Mouse (Mus musculus) midbrain, embryonic 12.5 days (tissue): ENCODE measurements around the gene Slc8b1. TPM values are rescaled to one million over a fixed set of nuclear protein-coding genes. Genes with fewer than 3 reads are reported as not detected.

Experiments
- ATAC-seq: fragments of 200-750 bp; cut with Nextera tagmentation; 2 replicates; pipeline ENCODE4 v1.8.0; 2017; ENCODE audit warnings: low read depth, moderate TSS enrichment, moderate library complexity; ENCODE audit not compliant: low FRiP score
- H3K27ac ChIP-seq: fragments of 300-500 bp; sonication (generic); replicated peaks from 2 replicates; pipeline ENCODE4 v1.5.1; 2016; ENCODE audit warnings: mild to moderate bottlenecking
- H3K27me3 ChIP-seq: fragments of 300-500 bp; sonication (generic); 2 replicates; pipeline ENCODE4 v1.6.1; 2016; ENCODE audit warnings: mild to moderate bottlenecking
- H3K36me3 ChIP-seq: fragments of 300-500 bp; sonication (generic); 2 replicates; pipeline ENCODE4 v1.6.1; 2016
- H3K4me1 ChIP-seq: fragments of 300-500 bp; sonication (generic); 2 replicates; pipeline ENCODE4 v1.6.1; 2016
- H3K4me2 ChIP-seq: fragments of 300-500 bp; sonication (generic); replicated peaks from 2 replicates; pipeline ENCODE4 v1.6.1; 2016; ENCODE audit warnings: mild to moderate bottlenecking, moderate library complexity
- H3K4me3 ChIP-seq: fragments of 300-500 bp; sonication (generic); 2 replicates; pipeline ENCODE4 v1.5.1; 2016; ENCODE audit warnings: mild to moderate bottlenecking
- H3K9ac ChIP-seq: fragments of 300-500 bp; sonication (generic); replicated peaks from 2 replicates; pipeline ENCODE4 v1.6.1; 2016; ENCODE audit warnings: mild to moderate bottlenecking, moderate library complexity
- H3K9me3 ChIP-seq: fragments of 300-500 bp; sonication (generic); 2 replicates; pipeline ENCODE4 v1.6.1; 2016; ENCODE audit warnings: mild to moderate bottlenecking
- WGBS: fragments of 180-500 bp; shearing (Covaris S2); methylation state at CpG from one replicate; pipeline ENCODE4 v1.1.7; 2016; 5-methylcytosine and 5-hydroxymethylcytosine counted together
- polyA plus RNA-seq: library from polyadenylated mRNA; unstranded; fragments of >200 nt; fragmentation: Nextera tagmentation; extraction: Ambion mirVana; gene quantifications from 2 replicates; pipeline ENCODE4 v1.2.1, GENCODE M21; 2016

Slc8b1 gene
- polyA plus RNA-seq, result 3.1 TPM in 2 replicates

- H3K27me3 ChIP-seq, result peaks cover 15% of the 10 kb centered on the region
- peak within 1 kb of the TSS; percentile 60 for H3K4me2 ChIP-seq
- peaks cover 15% of the 10 kb centered on the region for H3K4me1 ChIP-seq
- H3K27ac ChIP-seq, result no peak within 1 kb of the TSS
- no peaks in the 10 kb centered on the region for H3K9me3 ChIP-seq
- peak within 1 kb of the TSS; percentile 24; the same call in 1 of the 2 replicates for H3K9ac ChIP-seq
- WGBS, result 1% methylated on average over 36 of the region's 36 CpGs
- H3K4me3 ChIP-seq, result peak within 1 kb of the TSS; percentile 44
- no peaks in the 10 kb centered on the region for H3K36me3 ChIP-seq
- peak; percentile 84 for ATAC-seq
Measured at GRCm38 (mm10) chr5:120510982-120511642, at the start of gene Slc8b1. Gene Slc8b1, plus strand, starts transcription at chr5:120511168.

GRCm38 (mm10) chr5:120461902-120462301 lies 49.1 kb upstream of the Slc8b1 start:
- Histone ChIP-seq H3K4me1 (no peaks in the 10 kb centered on the region), H3K9me3 (no peaks in the 10 kb centered on the region), H3K4me3 (no peak overlapping the region), H3K27me3 (peaks cover 64% of the 10 kb centered on the region), H3K4me2 (no peak overlapping the region), H3K9ac (no peak overlapping the region), H3K36me3 (no peaks in the 10 kb centered on the region), H3K27ac (no peak overlapping the region)
- 77% methylated on average over 15 of the region's 15 CpGs for WGBS
- no peak for ATAC-seq

GRCm38 (mm10) chr5:120464321-120464720 lies 46.6 kb upstream of the Slc8b1 start:
- no peaks in the 10 kb centered on the region for H3K4me1 ChIP-seq

GRCm38 (mm10) chr5:120465062-120465461 lies 45.9 kb upstream of the Slc8b1 start:
- 42% methylated on average over 5 of the region's 5 CpGs for WGBS
- no peak for ATAC-seq

More at GRCm38 (mm10) chr5:120464321-120464720, 46.6 kb upstream of the Slc8b1 start:
- Histone ChIP-seq H3K27me3 (peaks cover 50% of the 10 kb centered on the region), H3K27ac (no peak overlapping the region), H3K4me3 (no peak overlapping the region), H3K9me3 (no peaks in the 10 kb centered on the region), H3K36me3 (no peaks in the 10 kb centered on the region), H3K9ac (no peak overlapping the region), H3K4me2 (no peak overlapping the region)
- WGBS, result 75% methylated on average over 4 of the region's 4 CpGs
- no peak for ATAC-seq

GRCm38 (mm10) chr5:120465860-120466259 lies 45.1 kb upstream of the Slc8b1 start:
- H3K4me1 ChIP-seq, result no peaks in the 10 kb centered on the region
- no peak overlapping the region for H3K9ac ChIP-seq
- WGBS, result 83% methylated on average over 6 of the region's 6 CpGs
- ATAC-seq, result no peak
- no peak overlapping the region for H3K4me2 ChIP-seq
- peaks cover 36% of the 10 kb centered on the region for H3K27me3 ChIP-seq
- H3K4me3 ChIP-seq, result no peak overlapping the region
- H3K9me3 ChIP-seq, result no peaks in the 10 kb centered on the region
- H3K36me3 ChIP-seq, result no peaks in the 10 kb centered on the region
- no peak overlapping the region for H3K27ac ChIP-seq

More at GRCm38 (mm10) chr5:120465062-120465461, 45.9 kb upstream of the Slc8b1 start:
- H3K27ac ChIP-seq, result no peak overlapping the region
- no peak overlapping the region for H3K4me3 ChIP-seq
- H3K27me3 ChIP-seq, result peaks cover 43% of the 10 kb centered on the region
- H3K9me3 ChIP-seq, result no peaks in the 10 kb centered on the region
- H3K9ac ChIP-seq, result no peak overlapping the region
- H3K4me1 ChIP-seq, result no peaks in the 10 kb centered on the region
- no peaks in the 10 kb centered on the region for H3K36me3 ChIP-seq
- no peak overlapping the region for H3K4me2 ChIP-seq

- H3K27me3 ChIP-seq, result peaks cover 30% of the 10 kb centered on the region
- peak overlapping the region; percentile 24 for H3K4me2 ChIP-seq
- no peak for ATAC-seq
- 12% methylated on average over 4 of the region's 4 CpGs for WGBS
- no peak overlapping the region for H3K4me3 ChIP-seq
- no peaks in the 10 kb centered on the region for H3K36me3 ChIP-seq
- no peaks in the 10 kb centered on the region for H3K9me3 ChIP-seq
- H3K4me1 ChIP-seq, result no peaks in the 10 kb centered on the region
- H3K27ac ChIP-seq, result no peak overlapping the region
- no peak overlapping the region for H3K9ac ChIP-seq
Measured at GRCm38 (mm10) chr5:120467026-120467425, 43.9 kb upstream of the Slc8b1 start.

GRCm38 (mm10) chr5:120468336-120468735 lies 42.6 kb upstream of the Slc8b1 start:
- H3K4me2 ChIP-seq, result no peak overlapping the region
- H3K4me1 ChIP-seq, result no peaks in the 10 kb centered on the region
- no peak overlapping the region for H3K27ac ChIP-seq
- no peak overlapping the region for H3K9ac ChIP-seq
- H3K27me3 ChIP-seq, result peaks cover 17% of the 10 kb centered on the region; the same call in 1 of the 2 replicates
- no peak for ATAC-seq
- WGBS, result 91% methylated on average over 5 of the region's 5 CpGs
- no peaks in the 10 kb centered on the region for H3K9me3 ChIP-seq
- no peak overlapping the region for H3K4me3 ChIP-seq
- H3K36me3 ChIP-seq, result no peaks in the 10 kb centered on the region

- H3K27ac ChIP-seq, result no peak overlapping the region
- H3K27me3 ChIP-seq, result peaks cover 15% of the 10 kb centered on the region; the same call in 1 of the 2 replicates
- no peaks in the 10 kb centered on the region for H3K4me1 ChIP-seq
- no peaks in the 10 kb centered on the region for H3K36me3 ChIP-seq
- H3K4me3 ChIP-seq, result no peak overlapping the region
- H3K4me2 ChIP-seq, result no peak overlapping the region
- 87% methylated on average over 6 of the region's 6 CpGs for WGBS
- no peak for ATAC-seq
- no peaks in the 10 kb centered on the region for H3K9me3 ChIP-seq
- no peak overlapping the region for H3K9ac ChIP-seq
Measured at GRCm38 (mm10) chr5:120468830-120469229, 42.1 kb upstream of the Slc8b1 start.

GRCm38 (mm10) chr5:120471538-120471937 lies 39.4 kb upstream of the Slc8b1 start:
- H3K27me3 ChIP-seq, result peaks cover 19% of the 10 kb centered on the region; the same call in 1 of the 2 replicates
- H3K4me3 ChIP-seq, result no peak overlapping the region
- no peaks in the 10 kb centered on the region for H3K9me3 ChIP-seq
- no peak overlapping the region for H3K4me2 ChIP-seq
- WGBS, result 63% methylated on average over 4 of the region's 4 CpGs
- H3K4me1 ChIP-seq, result 0 out of 2 replicates have a peak, but pooled peaks cover 4% of the 10 kb centered on the region
- H3K36me3 ChIP-seq, result no peaks in the 10 kb centered on the region
- H3K27ac ChIP-seq, result no peak overlapping the region
- ATAC-seq, result no peak
- H3K9ac ChIP-seq, result no peak overlapping the region

GRCm38 (mm10) chr5:120472770-120473169 lies 38.2 kb upstream of the Slc8b1 start, which contains the start of gene Sdsl:
Gene Sdsl, minus strand, starts transcription at chr5:120472810.
- Histone ChIP-seq H3K4me3 (no peak within 1 kb of the TSS), H3K9ac (no peak within 1 kb of the TSS), H3K27ac (no peak within 1 kb of the TSS), H3K4me1 (0 out of 2 replicates have a peak, but pooled peaks cover 4% of the 10 kb centered on the region), H3K4me2 (no peak within 1 kb of the TSS), H3K27me3 (peaks cover 27% of the 10 kb centered on the region; the same call in 1 of the 2 replicates), H3K36me3 (no peaks in the 10 kb centered on the region), H3K9me3 (no peaks in the 10 kb centered on the region)
- no peak for ATAC-seq
- 86% methylated on average over 8 of the region's 8 CpGs for WGBS

GRCm38 (mm10) chr5:120473361-120473760 lies 37.6 kb upstream of the Slc8b1 start:
- WGBS, result 93% methylated on average over 2 of the region's 2 CpGs
- H3K4me2 ChIP-seq, result no peak overlapping the region
- ATAC-seq, result no peak

GRCm38 (mm10) chr5:120475861-120476260 lies 35.1 kb upstream of the Slc8b1 start:
- no peak for ATAC-seq
- WGBS, result 53% methylated on average over 8 of the region's 8 CpGs
- H3K9ac ChIP-seq, result no peak overlapping the region
- no peak overlapping the region for H3K4me3 ChIP-seq
- H3K4me2 ChIP-seq, result no peak overlapping the region; the same call in 1 of the 2 replicates
- peaks cover 20% of the 10 kb centered on the region; the same call in 1 of the 2 replicates for H3K27me3 ChIP-seq
- no peaks in the 10 kb centered on the region for H3K36me3 ChIP-seq
- 0 out of 2 replicates have a peak, but pooled peaks cover 4% of the 10 kb centered on the region for H3K4me1 ChIP-seq
- no peak overlapping the region for H3K27ac ChIP-seq
- no peaks in the 10 kb centered on the region for H3K9me3 ChIP-seq

More at GRCm38 (mm10) chr5:120473361-120473760, 37.6 kb upstream of the Slc8b1 start:
- Histone ChIP-seq H3K9ac (no peak overlapping the region), H3K27ac (no peak overlapping the region), H3K4me3 (no peak overlapping the region), H3K27me3 (peaks cover 26% of the 10 kb centered on the region; the same call in 1 of the 2 replicates), H3K36me3 (no peaks in the 10 kb centered on the region), H3K4me1 (0 out of 2 replicates have a peak, but pooled peaks cover 4% of the 10 kb centered on the region), H3K9me3 (no peaks in the 10 kb centered on the region)
